Mouse (Mus musculus): ENCODE data around the gene Lsm2. TPM values are rescaled to one million over a fixed set of nuclear protein-coding genes. Genes with fewer than 3 reads are reported as not detected.
"Not testable (repeated sequence)": the region's sequence is repeated elsewhere in the genome, so short reads cannot be mapped to it uniquely, and the experiment has no call there.

Gene Lsm2
- polyA plus RNA-seq, 1 experiment from 2014 or later, result 238 TPM

GRCm38 (mm10) chr17:34949553-34949969 is 32.1 kb upstream of the Lsm2 start:
- Histone ChIP-seq H3K9me3 (no peaks in the 10 kb centered on the region), H3K36me3 (replicated peaks) (peaks cover 18% of the 10 kb centered on the region), H3K9ac (no peak overlapping the region), H3K27ac (peak overlapping the region; percentile 62), H3K4me1 (peaks cover 14% of the 10 kb centered on the region), H3K4me3 (replicated peaks) (0 out of 2 replicates have a peak overlapping the region, but pooled peaks have one; percentile 95), H3K27me3 (peaks cover 3% of the 10 kb centered on the region; the same call in 1 of the 2 replicates), H3K4me2 (0 out of 2 replicates have a peak overlapping the region, but pooled peaks have one; percentile 73)
- WGBS, result 35% methylated on average over 4 of the region's 4 CpGs
- no peak for ATAC-seq (ENCODE audit: low FRiP score)

GRCm38 (mm10) chr17:34950514-34951455 is 30.9 kb upstream of the Lsm2 start:
- WGBS, result 28% methylated on average over 10 of the region's 10 CpGs
- no peak for ATAC-seq (ENCODE audit: low FRiP score)
- Histone ChIP-seq H3K9me3 (no peaks in the 10 kb centered on the region), H3K27ac (peak overlapping the region; percentile 93), H3K4me1 (peaks cover 14% of the 10 kb centered on the region), H3K4me2 (peak overlapping the region; percentile 73), H3K4me3 (replicated peaks) (peak overlapping the region; percentile 95), H3K9ac (peak overlapping the region; percentile 95), H3K27me3 (peaks cover 15% of the 10 kb centered on the region), H3K36me3 (replicated peaks) (peaks cover 18% of the 10 kb centered on the region)

GRCm38 (mm10) chr17:34951636-34952377 is 29.9 kb upstream of the Lsm2 start:
- Histone ChIP-seq H3K4me3 (replicated peaks) (peak overlapping the region; percentile 95), H3K36me3 (replicated peaks) (peaks cover 18% of the 10 kb centered on the region), H3K27ac (peak overlapping the region; percentile 93), H3K9me3 (no peaks in the 10 kb centered on the region), H3K4me2 (peak overlapping the region; percentile 73), H3K9ac (peak overlapping the region; percentile 95), H3K27me3 (peaks cover 20% of the 10 kb centered on the region), H3K4me1 (peaks cover 14% of the 10 kb centered on the region)
- WGBS, result under 1% methylated on average over 29 of the region's 29 CpGs
- no peak for ATAC-seq (ENCODE audit: low FRiP score)

GRCm38 (mm10) chr17:34952378-34953040 is 29.2 kb upstream of the Lsm2 start:
- Histone ChIP-seq H3K4me3 (replicated peaks) (peak overlapping the region; percentile 95), H3K9ac (peak overlapping the region; percentile 95), H3K4me2 (peak overlapping the region; percentile 73), H3K27me3 (peaks cover 22% of the 10 kb centered on the region), H3K4me1 (peaks cover 14% of the 10 kb centered on the region), H3K9me3 (no peaks in the 10 kb centered on the region), H3K36me3 (replicated peaks) (peaks cover 18% of the 10 kb centered on the region), H3K27ac (peak overlapping the region; percentile 93)
- peak; percentile 90 for ATAC-seq (ENCODE audit: low FRiP score)
- WGBS, result under 1% methylated on average over 23 of the region's 23 CpGs

- Histone ChIP-seq H3K4me2 (peak overlapping the region; percentile 73; the same call in 1 of the 2 replicates), H3K36me3 (replicated peaks) (peaks cover 18% of the 10 kb centered on the region), H3K9ac (no peak overlapping the region), H3K27me3 (peaks cover 22% of the 10 kb centered on the region), H3K4me3 (replicated peaks) (peak overlapping the region; percentile 95; the same call in 1 of the 2 replicates), H3K9me3 (no peaks in the 10 kb centered on the region), H3K27ac (no peak overlapping the region), H3K4me1 (peaks cover 14% of the 10 kb centered on the region)
- 92% methylated on average over 3 of the region's 3 CpGs for WGBS
- ATAC-seq (ENCODE audit: low FRiP score), result no peak
Measured at GRCm38 (mm10) chr17:34953258-34953657, 28.4 kb upstream of the Lsm2 start.

GRCm38 (mm10) chr17:34953904-34954303 is 27.8 kb upstream of the Lsm2 start:
- Histone ChIP-seq H3K9ac (no peak overlapping the region), H3K4me3 (replicated peaks) (no peak overlapping the region), H3K4me1 (peaks cover 14% of the 10 kb centered on the region), H3K9me3 (no peaks in the 10 kb centered on the region), H3K36me3 (replicated peaks) (peaks cover 18% of the 10 kb centered on the region), H3K27ac (no peak overlapping the region), H3K4me2 (no peak overlapping the region), H3K27me3 (peaks cover 22% of the 10 kb centered on the region)
- WGBS, result 87% methylated on average over 4 of the region's 4 CpGs
- no peak for ATAC-seq (ENCODE audit: low FRiP score)

- Histone ChIP-seq H3K9me3 (no peaks in the 10 kb centered on the region), H3K4me1 (peaks cover 20% of the 10 kb centered on the region), H3K4me2 (no peak overlapping the region), H3K27ac (no peak overlapping the region), H3K36me3 (replicated peaks) (peaks cover 13% of the 10 kb centered on the region), H3K27me3 (peaks cover 22% of the 10 kb centered on the region), H3K9ac (no peak overlapping the region), H3K4me3 (replicated peaks) (no peak overlapping the region)
- 68% methylated on average over 4 of the region's 4 CpGs for WGBS
- ATAC-seq (ENCODE audit: low FRiP score), result no peak
Measured at GRCm38 (mm10) chr17:34954831-34955230, 26.8 kb upstream of the Lsm2 start.

- no peak overlapping the region for H3K4me2 ChIP-seq
- H3K9ac ChIP-seq, result no peak overlapping the region
- no peak overlapping the region for H3K4me3 ChIP-seq (replicated peaks)
- 78% methylated on average over 3 of the region's 3 CpGs for WGBS
- no peaks in the 10 kb centered on the region for H3K9me3 ChIP-seq
- peaks cover 15% of the 10 kb centered on the region for H3K4me1 ChIP-seq
- no peak for ATAC-seq (ENCODE audit: low FRiP score)
- peaks cover 2% of the 10 kb centered on the region for H3K36me3 ChIP-seq (replicated peaks)
- H3K27me3 ChIP-seq, result peaks cover 25% of the 10 kb centered on the region
- no peak overlapping the region for H3K27ac ChIP-seq
Measured at GRCm38 (mm10) chr17:34955884-34956283, 25.8 kb upstream of the Lsm2 start.

GRCm38 (mm10) chr17:34956340-34956739 is 25.3 kb upstream of the Lsm2 start:
- Histone ChIP-seq H3K9me3 (no peaks in the 10 kb centered on the region), H3K4me3 (replicated peaks) (no peak overlapping the region), H3K4me2 (no peak overlapping the region), H3K4me1 (peaks cover 11% of the 10 kb centered on the region), H3K36me3 (replicated peaks) (no peaks in the 10 kb centered on the region), H3K27me3 (peaks cover 30% of the 10 kb centered on the region), H3K27ac (no peak overlapping the region), H3K9ac (no peak overlapping the region)
- no peak for ATAC-seq (ENCODE audit: low FRiP score)
- WGBS, result 51% methylated on average over 1 of the region's 1 CpGs

GRCm38 (mm10) chr17:34957291-34957690 is 24.4 kb upstream of the Lsm2 start:
- not testable (repeated sequence) for H3K27ac ChIP-seq; H3K4me2 ChIP-seq; ATAC-seq (ENCODE audit: low FRiP score); H3K9ac ChIP-seq; H3K4me3 ChIP-seq (replicated peaks); H3K9me3 ChIP-seq; H3K36me3 ChIP-seq (replicated peaks)
- H3K4me1 ChIP-seq, result peaks cover 11% of the 10 kb centered on the region
- H3K27me3 ChIP-seq, result peaks cover 38% of the 10 kb centered on the region
- 34% methylated on average over 34 of the region's 40 CpGs for WGBS

GRCm38 (mm10) chr17:34957966-34958365 is 23.7 kb upstream of the Lsm2 start:
- H3K9ac ChIP-seq; ATAC-seq (ENCODE audit: low FRiP score); H3K4me2 ChIP-seq; H3K36me3 ChIP-seq (replicated peaks); H3K9me3 ChIP-seq; H3K4me3 ChIP-seq (replicated peaks); H3K27ac ChIP-seq: not testable (repeated sequence)
- H3K27me3 ChIP-seq, result peaks cover 41% of the 10 kb centered on the region
- H3K4me1 ChIP-seq, result peaks cover 11% of the 10 kb centered on the region
- 27% methylated on average over 26 of the region's 40 CpGs for WGBS

- H3K9ac ChIP-seq, result peak overlapping the region; percentile 45; the same call in 1 of the 2 replicates
- H3K27ac ChIP-seq; ATAC-seq (ENCODE audit: low FRiP score); H3K9me3 ChIP-seq; H3K36me3 ChIP-seq (replicated peaks): not testable (repeated sequence)
- H3K4me2 ChIP-seq, result peak overlapping the region; percentile 80
- peaks cover 11% of the 10 kb centered on the region for H3K4me1 ChIP-seq
- peak overlapping the region; percentile 49 for H3K4me3 ChIP-seq (replicated peaks)
- WGBS, result 0% methylated on average over 17 of the region's 47 CpGs
- H3K27me3 ChIP-seq, result peaks cover 47% of the 10 kb centered on the region
Measured at GRCm38 (mm10) chr17:34958734-34959129, 22.9 kb upstream of the Lsm2 start.
